Mouse (Mus musculus) gastrocnemius, adult 2 months (tissue): ENCODE results near the gene Ccl7. TPM values are rescaled to one million over a fixed set of nuclear protein-coding genes. Genes with fewer than 3 reads are reported as not detected.
A peak's percentile ranks its signal among the peaks of the same experiment; 100 is the strongest.

ENCODE experiments used
- DNase-seq: peaks from one replicate; pipeline ENCODE4 v3.0.0; 2022
- H3K27ac ChIP-seq: fragments of 200-600 bp; 2 replicates; pipeline ENCODE4 v1.8.1; 2022; ENCODE audit warnings: mild to moderate bottlenecking
- H3K4me3 ChIP-seq: fragments of 200-600 bp; 2 replicates; pipeline ENCODE4 v1.8.1; 2022; ENCODE audit warnings: mild to moderate bottlenecking, moderate library complexity
- CTCF ChIP-seq: fragments of 200-600 bp; IDR thresholded peaks from 2 replicates; pipeline ENCODE4 v1.8.1; 2022; ENCODE audit warnings: antibody characterized with exemption, mild to moderate bottlenecking, moderate library complexity
- intact Hi-C: fragments of 180-260 bp; cut with DNase I; formaldehyde crosslinking; loops from one replicate; pipeline ENCODE4 v1.15.1; 2025
- long read RNA-seq, 2 experiments: library from polyadenylated mRNA; stranded (forward); transcript quantifications; one replicate each; pipeline ENCODE4 v2.0.0; 2021
- total RNA-seq, 2 experiments: library from RNA; stranded (reverse); gene quantifications; 2 replicates each; pipeline ENCODE4 v1.2.3; 2021

The Ccl7 gene
- total RNA-seq, result not detected
- long read RNA-seq, experiment 1, result 0 reads
- long read RNA-seq, experiment 2, result 0 reads

- H3K4me3 ChIP-seq, result no peak within 1 kb of the TSS; the same call in 1 of the 2 replicates
- intact Hi-C loops, result loop anchor here (5.0 kb wide), 1 partner anchor 48 kb away; no protein-coding TSS in a partner anchor
- TF ChIP-seq CTCF, result no peak
- DNase-seq, result peak; percentile 74
- peak within 1 kb of the TSS; percentile 53; the same call in 1 of the 2 replicates for H3K27ac ChIP-seq
These were observed at the start of gene Ccl7 for GRCm38 (mm10) chr11:82045471-82045870. TSS of gene Ccl7 (plus strand) at chr11:82045712.

- TF ChIP-seq CTCF, result no peak
- Histone ChIP-seq H3K27ac (no peak overlapping the region), H3K4me3 (no peak overlapping the region)
- intact Hi-C loops, result loop anchor here (1.0 to 5.0 kb wide), 2 partner anchors 51 to 181 kb away; partner anchors contain the start of gene Ccl7
- peak; percentile 73 for DNase-seq
These were observed 49.2 kb upstream of the Ccl7 start for GRCm38 (mm10) chr11:81996172-81996841.

DNA sequence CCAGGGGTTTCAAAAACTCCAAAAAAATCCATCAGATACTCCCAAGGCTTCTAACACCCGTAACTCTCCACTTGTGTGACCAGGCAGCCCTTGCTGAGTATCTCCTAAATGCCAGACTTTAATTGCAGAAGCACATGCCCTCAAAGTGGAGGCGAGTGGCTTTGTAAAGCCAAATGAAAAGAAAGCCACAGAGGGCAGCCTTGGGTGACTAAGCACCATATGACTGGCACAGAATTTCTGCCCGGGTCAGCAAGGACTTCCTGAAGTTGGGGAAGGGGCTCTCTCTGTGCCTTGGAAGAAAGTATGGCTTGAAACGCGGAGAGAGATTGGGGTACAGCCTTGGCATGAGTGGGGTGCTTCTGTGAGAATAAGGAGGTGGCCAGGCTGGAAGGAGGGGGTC is 48.4 kb upstream of the Ccl7 start:
- TF ChIP-seq CTCF, result no peak
- Histone ChIP-seq H3K4me3 (no peak overlapping the region), H3K27ac (no peak overlapping the region)
- no peak for DNase-seq
- intact Hi-C loops, result loop anchor here (5.0 kb wide), 1 partner anchor 50 kb away; the partner anchor contains the start of gene Ccl7

DNA sequence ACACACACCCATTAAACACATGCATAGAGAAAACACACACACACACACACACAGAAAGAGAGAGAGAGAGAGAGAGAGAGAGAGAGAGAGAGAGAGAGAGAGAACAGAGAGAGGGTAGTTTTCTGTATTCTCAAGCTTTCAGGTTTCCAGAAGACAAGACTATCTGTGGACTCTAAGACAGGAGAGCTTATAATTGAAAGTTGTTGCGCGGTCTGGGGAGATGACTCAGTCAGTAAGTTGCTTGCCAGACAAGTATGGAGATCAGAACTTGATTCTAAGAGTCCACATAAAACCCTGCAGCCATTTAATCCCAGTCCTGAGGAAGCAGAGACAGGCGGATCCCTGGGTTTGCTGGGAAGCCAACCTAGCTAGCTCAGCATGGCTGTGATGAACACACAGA is 46.9 kb upstream of the Ccl7 start:
- Histone ChIP-seq H3K27ac (no peak overlapping the region), H3K4me3 (no peak overlapping the region)
- DNase-seq, result no peak
- no peak for TF ChIP-seq CTCF
- intact Hi-C loops, result loop anchor here (5.0 kb wide), 1 partner anchor 49 kb away; the partner anchor contains the start of gene Ccl7

DNA sequence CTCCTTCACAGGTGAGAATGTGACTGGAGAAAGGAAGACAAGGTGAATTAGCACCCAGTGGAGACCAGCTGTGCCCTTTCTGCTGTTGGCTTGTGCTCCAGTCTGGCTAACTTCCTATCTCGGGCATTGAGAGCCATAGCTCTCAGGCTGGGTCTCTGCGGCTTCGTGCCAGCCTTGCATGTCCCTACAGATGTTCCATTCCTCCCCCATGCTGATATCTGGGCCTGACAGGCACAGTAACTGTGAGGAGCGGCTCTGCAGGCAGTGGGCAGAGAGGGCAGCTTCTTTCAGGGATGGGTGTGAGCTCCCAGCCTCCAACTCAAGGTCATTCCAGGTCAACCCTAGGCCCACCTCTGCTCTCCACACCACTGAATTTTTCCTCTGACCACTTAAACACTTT is 46.0 kb upstream of the Ccl7 start:
- TF ChIP-seq CTCF, result no peak
- no peak for DNase-seq
- H3K27ac ChIP-seq, result no peak overlapping the region
- intact Hi-C loops, result loop anchor here (5.0 kb wide), 1 partner anchor 48 kb away; the partner anchor contains the start of gene Ccl7
- no peak overlapping the region for H3K4me3 ChIP-seq

DNA sequence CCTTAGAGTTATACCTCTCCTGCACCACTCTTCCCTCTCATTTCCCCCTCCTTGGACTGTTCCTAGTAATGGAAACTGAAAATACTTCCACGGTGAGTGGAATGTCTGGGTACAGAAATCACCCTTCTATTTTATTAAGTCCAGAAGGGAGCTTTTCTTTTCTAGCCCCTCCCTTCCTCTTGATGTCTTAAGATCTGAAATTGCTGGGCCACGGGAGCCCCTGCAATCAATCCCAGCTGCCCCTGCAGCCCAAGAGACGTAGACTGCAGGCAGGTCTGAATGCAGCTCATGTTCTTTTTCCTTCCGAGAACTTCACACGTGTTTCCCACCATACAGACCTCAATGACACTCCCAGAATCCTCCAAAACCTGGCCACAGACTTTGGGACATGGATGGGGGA is 44.9 kb upstream of the Ccl7 start:
- Histone ChIP-seq H3K27ac (no peak overlapping the region), H3K4me3 (no peak overlapping the region)
- DNase-seq, result no peak
- no peak for TF ChIP-seq CTCF
- intact Hi-C loops, result no loop called here

GRCm38 (mm10) chr11:82004810-82005209 is 40.7 kb upstream of the Ccl7 start:
- no peak for DNase-seq
- no peak for TF ChIP-seq CTCF
- intact Hi-C loops, result no loop called here
- H3K27ac ChIP-seq, result no peak overlapping the region
- H3K4me3 ChIP-seq, result no peak overlapping the region

DNA sequence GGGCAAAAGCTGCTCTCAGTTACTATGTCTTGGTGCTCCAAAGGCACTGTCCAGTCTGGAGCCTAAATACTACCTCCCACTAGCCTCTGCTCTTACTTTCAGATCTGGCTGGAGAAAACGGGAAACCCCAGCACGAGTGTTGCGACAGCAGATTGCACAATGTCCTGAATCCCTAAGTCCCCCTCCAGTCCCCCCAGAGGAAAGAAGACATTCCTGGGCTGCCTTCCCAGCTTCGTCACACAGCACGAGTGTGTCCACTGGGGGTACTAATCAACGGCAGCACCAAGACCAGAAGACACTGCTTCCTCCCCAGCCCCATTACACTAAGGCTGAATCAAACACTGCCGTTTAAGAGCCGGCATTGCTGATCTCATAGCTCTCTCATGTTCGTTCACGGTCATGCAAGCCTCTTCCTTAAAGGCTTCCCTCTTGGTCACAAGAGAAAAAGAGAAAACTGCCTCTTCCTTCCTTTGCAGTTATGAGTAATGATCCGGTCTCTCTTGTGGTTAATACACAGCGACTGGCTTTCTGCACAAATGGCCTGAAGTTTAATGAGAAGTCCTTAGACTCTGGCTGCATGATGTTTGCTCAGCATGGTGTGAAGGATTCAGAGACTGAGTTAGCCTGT is 38.6 kb upstream of the Ccl7 start:
- DNase-seq, result peak; percentile 81
- Histone ChIP-seq H3K4me3 (peak overlapping the region; percentile 33), H3K27ac (peak overlapping the region; percentile 57)
- intact Hi-C loops, result no loop called here
- no peak for TF ChIP-seq CTCF

- Histone ChIP-seq H3K4me3 (no peak overlapping the region), H3K27ac (no peak overlapping the region)
- intact Hi-C loops, result no loop called here
- no peak for TF ChIP-seq CTCF
- DNase-seq, result no peak
These were observed 35.4 kb upstream of the Ccl7 start for GRCm38 (mm10) chr11:82010115-82010514.

DNA sequence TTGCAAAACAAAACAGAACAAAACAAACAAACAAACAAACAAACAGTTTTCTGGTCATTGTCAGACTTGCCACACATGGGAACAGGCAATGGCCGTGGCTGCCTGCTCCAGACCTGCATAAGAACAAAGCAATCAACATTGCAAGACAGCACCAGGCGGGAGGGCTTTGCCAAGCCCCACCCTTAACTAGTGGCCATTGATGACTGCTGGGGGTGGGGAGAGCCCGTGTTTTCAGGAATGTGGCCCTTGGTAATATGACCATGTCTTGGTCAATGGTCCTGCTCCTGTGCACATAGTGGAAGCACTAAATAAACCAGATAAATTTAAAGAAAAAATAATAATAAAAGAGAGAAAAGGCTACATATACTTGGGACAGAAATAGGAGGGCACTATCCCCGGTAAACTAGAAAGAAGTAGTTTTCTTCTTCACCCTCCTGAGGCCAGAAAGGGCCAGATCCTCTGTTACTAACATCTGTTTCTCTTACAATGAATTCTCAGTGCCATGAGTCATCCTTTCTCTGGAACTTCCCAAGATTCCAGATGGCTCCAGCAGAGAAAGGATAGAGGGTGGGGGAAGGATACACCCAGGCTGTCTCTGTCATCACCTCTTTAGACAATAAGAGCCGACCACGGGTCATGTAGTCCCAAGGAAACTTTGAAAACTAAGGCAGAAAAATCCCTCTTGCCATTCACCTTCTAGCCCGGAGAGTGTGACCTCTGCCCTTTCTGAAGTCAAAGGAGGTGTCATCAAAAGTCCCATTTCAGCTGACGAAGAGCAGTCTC is 33.9 kb upstream of the Ccl7 start:
- DNase-seq, result peak; percentile 37
- Histone ChIP-seq H3K4me3 (no peak overlapping the region), H3K27ac (peak overlapping the region; percentile 63)
- intact Hi-C loops, result no loop called here
- TF ChIP-seq CTCF, result no peak

GRCm38 (mm10) chr11:82013756-82014155 is 31.8 kb upstream of the Ccl7 start:
- intact Hi-C loops, result no loop called here
- Histone ChIP-seq H3K4me3 (no peak overlapping the region), H3K27ac (no peak overlapping the region)
- no peak for TF ChIP-seq CTCF
- no peak for DNase-seq

DNA sequence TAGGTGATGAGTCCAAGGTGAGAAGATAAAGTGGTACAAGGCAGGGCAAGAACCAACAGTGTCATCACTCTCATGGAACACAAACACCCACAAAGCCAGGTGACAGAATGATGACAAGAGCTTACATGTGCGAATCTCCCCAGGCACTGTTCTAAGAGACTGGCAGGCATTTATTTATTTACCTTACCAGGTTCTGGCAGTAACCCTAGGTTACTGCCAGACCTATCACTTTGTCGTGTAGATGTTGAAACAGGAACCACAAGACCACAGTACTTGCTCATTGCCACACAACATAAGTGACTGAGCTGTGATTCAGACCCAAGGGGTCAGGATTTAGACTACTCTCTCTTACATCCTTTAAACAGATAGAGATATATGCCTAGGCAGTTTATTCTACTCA is 30.4 kb upstream of the Ccl7 start:
- no peak for DNase-seq
- Histone ChIP-seq H3K27ac (no peak overlapping the region), H3K4me3 (no peak overlapping the region)
- intact Hi-C loops, result no loop called here
- TF ChIP-seq CTCF, result no peak

GRCm38 (mm10) chr11:82016181-82016780 is 29.2 kb upstream of the Ccl7 start:
- intact Hi-C loops, result no loop called here
- no peak for TF ChIP-seq CTCF
- H3K27ac ChIP-seq, result no peak overlapping the region
- H3K4me3 ChIP-seq, result no peak overlapping the region
- peak; percentile 67 for DNase-seq
